Mouse (Mus musculus) frontal cortex, postnatal 10 days (tissue): ENCODE results near the gene Dbh.

Source experiments
- DNase-seq, 2 experiments: peaks; one replicate each; pipeline ENCODE4 v3.0.0; 2022; ENCODE audit warnings: low spot score in 2 of 2, mixed read lengths in 1 of 2

Dbh gene

DNA sequence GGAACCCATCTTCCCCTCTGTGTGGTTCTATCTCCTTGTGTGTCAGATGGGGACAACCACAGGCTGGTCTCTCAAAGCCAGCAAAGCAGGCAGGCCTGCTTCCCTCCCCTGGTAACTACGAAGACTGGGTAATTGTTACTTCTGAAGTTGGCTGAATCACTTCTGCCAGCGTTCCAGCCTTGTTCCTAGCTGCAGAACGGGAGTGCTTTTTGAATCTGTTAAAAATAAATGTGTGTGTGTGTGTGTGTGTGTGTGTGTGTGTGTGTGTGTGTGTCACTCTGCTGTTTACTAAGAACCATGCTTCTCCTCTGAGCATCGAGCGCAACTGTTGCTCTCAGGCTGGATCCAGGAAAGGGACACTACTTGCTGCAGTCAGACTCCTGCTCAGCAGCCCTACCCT lies 1.2 kb upstream of the Dbh start:
- peak; percentile 42 to 72 for DNase-seq

DNA sequence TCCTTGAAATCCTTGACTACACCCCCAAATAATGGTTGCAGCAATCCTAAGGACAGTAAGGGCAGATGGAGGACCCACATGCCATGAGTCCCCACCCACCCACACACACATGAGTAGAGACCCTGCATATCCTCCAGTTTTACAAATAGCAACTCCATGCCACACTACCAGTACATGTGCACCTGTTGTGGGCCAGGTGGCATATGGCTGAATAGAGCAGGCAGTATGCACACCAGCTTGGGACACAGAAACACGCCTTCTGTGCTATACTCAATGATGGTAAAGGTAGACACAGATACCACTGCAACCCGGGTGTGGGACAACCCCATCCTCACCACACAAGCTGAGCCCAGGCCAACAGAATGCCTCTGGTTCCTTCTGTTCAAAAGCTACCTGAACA lies 1.0 kb downstream of the Dbh start:
- DNase-seq: no peak

DNA sequence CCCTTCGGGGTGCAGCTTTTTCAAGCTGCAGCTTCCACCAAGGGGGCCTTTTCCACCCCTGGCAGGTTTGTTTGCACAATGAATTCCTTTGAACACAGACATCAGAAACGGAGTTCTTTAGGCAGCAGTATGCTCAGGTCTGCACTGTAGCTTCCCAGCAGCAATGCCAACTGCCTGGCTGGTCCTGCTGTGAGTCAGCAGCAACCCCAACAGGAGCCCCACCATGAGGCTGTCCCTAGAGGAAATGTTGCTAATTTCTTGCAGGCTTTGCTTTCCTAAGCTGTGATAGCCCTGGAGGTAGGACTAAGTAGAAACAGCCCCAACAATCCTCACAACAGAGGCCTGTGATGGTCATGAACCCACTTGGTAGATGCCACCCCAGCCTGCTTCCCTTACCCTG lies 2.0 kb downstream of the Dbh start:
- DNase-seq: no peak

DNA sequence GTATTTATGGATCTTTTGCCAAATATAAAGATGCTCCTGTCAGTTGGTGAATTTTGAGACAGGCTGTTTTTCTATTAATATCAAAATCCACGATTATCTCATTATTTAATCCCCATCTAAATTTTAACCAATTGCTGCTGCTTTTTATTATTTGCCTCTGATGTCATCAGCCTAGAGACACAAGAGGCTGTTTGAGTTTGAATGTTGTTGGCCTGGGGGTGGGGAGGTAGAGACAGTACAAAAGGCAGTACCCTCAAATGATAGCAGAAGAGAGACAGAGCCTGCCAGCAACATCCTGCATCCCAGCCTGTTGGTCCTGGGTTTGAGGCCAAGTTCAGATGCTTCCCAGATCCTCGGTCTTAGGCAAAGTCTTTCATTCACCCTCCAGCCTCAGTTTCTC lies 9.2 kb downstream of the Dbh start:
- no peak for DNase-seq

DNA sequence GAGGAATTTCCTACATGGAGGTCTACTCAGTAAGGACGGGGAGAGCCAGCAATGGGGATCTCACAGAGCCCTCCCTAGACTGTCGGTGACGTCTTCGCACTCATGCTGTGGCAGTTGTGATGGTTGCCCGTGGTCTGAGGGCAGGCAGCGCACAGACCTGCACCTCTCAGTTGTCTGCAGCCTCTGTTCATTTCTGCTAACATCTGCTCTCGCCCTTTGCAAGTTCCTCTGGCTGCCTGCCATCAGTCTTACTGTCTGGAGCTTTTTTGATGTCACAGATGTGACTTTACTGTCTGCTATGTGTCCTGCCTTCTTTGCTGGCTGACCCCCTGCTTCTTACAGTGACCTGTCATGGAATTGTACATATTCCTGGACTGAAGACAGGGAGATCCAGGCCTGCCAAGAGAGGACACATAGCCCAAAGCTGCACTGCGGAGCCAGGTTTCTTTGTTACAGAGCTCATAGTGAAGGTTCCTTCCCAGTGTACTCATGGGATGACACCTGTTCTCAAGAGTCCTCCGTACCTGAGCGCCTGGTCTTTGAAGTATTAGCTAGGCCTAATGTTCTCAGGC lies 10.7 kb downstream of the Dbh start:
- no peak for DNase-seq

DNA sequence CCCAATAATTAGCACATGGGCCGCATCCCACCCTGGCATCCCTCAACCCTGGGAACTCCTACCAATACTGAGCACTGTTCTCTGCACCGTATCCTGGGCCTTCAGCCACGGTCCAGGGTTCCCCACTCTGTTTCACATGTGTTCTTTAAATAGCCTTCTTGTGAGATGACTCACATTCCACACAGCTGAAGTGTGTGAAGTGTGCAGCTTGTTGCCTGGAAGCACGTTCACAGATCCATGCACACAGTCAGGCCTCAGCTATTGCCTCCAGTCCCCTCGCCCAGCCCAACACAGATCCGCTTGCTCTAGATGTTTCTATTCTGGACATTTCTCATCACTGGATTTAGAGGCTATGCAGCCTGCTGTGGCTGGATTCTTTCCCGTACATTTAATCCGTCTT lies 14.1 kb downstream of the Dbh start:
- peak in 1 of 2 experiments; percentile 55 for DNase-seq

DNA sequence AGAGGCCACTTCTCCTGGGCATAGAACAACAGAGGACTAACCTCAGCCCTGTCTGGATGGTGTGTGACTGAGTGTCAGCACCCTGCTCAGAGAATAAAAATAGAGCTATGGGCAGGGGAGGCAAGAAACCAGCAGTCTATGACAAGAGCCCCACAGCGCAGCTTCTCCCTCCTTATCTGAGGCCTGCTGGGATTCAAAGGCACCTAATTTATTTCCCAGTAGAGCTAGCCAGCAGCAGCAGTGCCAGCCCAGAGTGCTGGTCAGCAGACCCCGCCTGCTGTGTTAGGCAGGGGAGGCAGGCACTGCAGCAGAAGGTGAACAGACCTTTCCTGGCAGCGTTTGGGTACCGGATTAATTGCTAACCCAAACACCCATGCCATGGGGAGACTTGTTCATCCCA lies 16.9 kb downstream of the Dbh start:
- DNase-seq: no peak

DNA sequence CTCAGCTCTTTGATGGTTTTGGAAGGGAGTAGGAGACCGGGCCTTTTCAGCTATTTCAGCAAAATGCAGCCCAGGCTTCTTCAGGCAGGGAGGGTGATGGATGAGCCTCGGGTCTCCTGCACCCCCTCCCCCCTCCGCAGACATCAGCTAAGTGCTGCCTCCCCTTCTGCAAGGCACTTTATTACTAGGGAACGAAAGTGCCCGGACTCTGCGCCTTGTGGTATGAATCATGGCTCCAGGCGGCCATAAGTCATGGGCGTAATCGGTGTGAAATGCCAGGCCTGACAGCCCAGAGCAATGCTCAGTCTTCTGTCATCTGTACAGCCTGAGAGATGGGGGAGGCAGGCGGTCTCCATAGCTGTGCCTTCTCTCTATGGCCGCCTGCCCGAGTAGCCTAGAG lies 18.7 kb downstream of the Dbh start:
- no peak for DNase-seq

DNA sequence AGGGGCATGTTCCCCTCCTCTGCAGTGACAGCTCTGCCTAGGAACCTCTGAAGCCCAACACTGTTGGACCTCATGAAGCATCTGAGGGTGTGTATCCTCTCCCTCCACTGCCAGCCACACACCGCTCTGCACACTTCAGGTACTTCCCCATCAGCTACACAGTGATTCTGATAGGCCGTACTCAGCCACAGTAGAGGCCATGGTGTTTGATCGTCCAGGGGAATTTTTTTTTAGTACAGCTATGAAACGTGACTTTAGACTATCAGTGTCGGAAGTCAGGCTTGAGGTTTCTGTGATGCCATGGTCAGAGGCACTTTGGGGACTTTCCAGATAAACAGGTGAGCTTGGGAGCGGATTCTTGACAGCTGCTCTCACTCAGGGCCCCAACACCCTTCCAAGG lies 22.5 kb downstream of the Dbh start:
- no peak for DNase-seq

DNA sequence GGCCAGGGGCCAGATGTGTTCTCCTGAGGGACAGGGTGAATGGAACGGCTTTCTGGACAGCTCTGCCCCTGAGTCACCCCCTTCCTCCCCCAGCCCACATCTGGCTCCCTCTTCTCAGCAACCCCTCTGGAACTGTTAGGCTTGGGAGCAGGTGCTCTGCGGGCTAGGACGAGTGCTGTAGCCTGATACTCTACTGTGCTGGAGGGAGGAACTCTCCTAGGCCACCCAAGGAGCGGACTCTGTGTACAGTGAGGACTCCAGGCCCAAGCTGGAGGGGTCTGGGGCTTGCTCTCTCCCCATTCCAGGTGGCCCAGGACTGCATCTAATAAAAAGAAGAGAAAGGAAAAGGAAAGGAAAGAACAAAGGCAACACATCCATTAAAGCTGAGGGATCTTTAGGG lies 25.0 kb downstream of the Dbh start:
- DNase-seq: no peak

DNA sequence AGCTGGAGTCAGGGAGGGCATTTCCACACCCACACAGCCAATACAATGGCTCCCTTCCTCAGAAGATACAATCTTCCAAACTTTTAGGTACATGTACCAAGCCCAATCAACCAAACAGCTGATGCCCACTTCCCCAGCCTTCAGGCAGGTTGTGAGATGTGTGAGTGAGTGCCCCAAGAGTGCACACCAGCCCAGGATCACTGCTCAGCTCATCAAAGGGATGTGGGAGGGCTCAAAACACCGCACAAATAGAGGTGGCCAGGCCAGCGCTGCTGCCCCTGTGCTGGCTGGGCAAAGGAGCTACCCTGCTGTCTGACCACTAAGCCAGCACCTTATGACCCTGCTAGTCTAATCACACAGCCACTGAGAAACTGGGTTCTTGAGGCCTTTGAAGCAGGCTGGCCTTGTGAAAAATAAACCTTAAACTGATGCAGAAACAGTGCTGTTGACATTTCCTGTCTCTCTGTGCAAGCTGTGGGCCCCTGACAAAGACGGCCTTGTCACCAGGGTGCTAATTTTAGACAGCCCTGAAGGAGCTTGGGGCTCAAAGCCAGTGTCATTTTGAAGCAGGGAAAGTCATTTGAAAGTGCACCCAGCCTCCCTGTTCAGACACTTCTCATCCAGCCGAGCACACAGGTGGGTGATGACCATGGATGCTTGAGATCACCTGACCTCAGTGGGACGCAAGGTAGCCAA lies 33.7 kb downstream of the Dbh start:
- DNase-seq: no peak

DNA sequence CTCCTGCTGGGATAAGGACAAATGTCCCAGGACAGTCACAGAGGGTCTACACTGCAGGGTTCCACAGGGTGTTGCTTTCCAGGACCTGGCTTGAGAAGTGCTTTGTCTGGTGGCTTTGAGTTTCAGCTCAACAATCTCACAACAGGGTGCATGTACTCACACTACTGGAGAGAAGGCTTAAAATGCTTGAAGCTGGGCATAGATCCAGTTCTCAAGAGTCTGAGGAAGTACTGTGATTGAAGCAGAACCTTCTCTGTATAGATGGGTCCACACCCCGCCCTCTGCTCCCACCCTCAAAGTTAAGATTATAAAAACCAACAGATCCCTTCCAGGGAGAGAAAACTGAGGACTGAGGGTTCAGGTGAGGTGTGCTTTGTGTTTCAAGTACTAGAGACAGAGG lies 35.6 kb downstream of the Dbh start:
- no peak for DNase-seq

DNA sequence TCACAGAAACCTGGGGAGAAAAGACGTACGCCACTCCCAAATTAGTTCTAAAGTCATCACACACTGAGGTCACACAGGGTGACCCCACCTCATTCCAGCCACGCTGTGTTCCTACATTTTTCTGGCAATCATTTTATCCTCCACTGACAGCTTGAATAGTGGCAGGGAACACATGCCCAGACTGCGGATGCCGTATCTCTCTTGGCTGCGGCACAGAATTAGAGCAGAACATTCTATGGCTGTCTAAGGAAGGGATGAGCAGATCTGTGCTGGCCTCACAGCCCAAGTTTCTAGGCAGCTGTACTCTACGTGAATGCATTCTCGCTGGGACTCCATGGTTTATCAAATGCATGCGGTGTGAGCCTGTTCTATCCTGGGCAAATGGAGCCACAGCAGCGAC lies 40.6 kb downstream of the Dbh start:
- DNase-seq: no peak

DNA sequence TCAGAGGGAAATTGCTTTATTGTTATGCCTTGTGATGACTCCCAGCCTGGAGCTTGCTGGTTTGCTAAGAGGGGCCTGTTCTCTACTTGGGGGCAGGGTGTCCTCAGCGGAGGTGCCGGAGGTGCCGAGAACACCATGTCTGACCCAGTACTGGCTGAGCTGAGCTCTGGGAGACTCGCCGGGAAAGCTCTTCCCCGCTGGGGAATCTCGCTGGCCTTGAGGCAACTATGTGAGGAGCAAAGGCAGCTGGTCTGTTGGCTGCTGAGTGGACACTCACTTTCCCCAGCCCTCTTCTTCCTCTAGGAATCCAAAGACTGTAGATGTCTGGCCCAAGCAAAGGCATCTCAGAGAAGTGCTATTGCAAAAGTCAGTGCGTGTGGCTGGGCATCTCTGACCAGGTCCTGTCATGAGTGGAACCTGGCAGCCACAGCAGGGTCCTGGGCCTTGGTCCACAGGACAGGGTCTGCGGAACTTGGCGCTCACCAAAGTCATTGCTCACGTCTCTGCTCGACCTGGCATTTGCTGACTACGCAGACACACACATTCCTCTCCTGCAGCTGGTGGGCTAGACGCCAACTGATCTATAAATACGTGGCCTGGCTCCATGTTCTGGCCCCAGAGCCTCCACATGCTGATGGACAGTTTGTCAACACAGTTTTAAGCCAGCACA lies 41.2 kb downstream of the Dbh start:
- DNase-seq: no peak

DNA sequence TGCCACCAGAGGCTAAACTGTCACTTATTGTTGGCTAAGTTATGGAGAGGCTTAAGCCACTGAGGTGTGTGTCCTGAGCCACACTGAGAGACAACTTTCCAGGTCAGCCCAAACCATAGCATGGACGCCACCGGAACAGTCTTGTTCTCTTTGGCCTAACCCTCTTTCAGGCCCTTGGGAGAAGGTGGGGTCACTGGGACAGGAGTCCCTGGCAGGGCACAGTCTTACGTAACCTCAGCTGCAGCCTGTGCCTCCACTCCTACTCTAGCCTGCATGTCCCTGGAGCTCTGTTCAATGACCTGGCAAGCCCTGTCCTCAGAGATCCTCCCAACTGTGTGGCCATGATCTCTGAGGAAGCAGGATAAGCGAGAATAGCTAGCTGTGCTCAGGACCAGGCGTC lies 42.1 kb downstream of the Dbh start:
- no peak for DNase-seq

DNA sequence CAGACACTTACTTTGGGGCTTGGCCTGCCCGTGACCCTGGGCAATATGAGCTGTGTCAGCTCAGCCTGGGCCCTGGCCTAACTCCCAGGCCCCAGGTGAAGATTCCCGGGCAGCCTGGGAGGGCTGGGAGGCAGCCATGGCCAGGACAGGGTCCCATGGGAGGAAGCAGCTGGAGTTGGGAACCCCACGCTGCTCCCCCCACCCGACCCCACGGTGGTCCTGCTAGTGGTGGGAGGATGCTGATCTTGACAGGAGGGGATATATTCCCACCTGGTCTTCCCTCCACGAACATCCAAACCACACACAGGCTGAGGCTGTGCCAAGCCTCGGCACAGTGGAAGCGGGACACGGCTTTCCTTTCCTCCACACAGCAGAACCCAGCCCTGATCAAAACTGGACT lies 44.3 kb downstream of the Dbh start:
- DNase-seq: no peak

DNA sequence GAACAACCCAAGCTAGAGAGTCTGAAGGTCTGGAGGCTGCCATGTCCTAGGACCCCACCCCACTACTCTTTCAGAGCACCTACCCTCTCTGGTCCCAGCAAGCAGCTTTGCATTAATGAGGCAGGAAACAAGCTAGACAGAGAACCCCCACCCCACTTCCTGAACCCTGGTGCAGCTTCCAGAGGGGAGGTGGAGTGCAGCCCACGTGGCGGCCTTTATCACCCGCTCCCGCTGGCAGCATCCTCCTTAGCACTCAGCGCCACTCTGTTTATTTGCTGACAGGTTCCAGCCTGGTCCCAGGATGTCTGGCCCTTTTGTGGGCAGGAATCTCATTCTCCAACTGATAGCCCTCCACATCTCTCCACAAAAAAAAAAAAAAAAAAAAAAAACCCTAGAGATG lies 44.8 kb downstream of the Dbh start:
- DNase-seq: no peak

DNA sequence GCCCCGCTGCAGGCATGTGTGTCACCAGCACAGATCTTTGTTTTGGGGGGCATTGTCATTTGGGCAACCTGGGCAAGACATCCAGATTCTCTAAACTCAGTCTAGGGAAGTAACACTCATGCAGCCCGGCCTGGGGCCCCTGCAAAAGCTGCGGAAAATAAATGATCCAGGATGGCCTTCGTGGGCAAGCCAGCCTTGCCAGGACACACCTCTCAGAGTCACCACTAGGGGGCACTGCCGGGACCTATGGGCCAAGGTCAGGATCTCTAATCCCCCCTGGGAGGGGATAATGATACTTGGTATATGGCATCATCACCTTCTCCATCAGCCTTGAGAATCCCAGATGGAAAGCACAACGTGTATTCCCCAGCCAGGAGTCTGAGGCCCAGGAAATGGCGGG lies 45.2 kb downstream of the Dbh start:
- peak in 1 of 2 experiments; percentile 36 for DNase-seq

DNA sequence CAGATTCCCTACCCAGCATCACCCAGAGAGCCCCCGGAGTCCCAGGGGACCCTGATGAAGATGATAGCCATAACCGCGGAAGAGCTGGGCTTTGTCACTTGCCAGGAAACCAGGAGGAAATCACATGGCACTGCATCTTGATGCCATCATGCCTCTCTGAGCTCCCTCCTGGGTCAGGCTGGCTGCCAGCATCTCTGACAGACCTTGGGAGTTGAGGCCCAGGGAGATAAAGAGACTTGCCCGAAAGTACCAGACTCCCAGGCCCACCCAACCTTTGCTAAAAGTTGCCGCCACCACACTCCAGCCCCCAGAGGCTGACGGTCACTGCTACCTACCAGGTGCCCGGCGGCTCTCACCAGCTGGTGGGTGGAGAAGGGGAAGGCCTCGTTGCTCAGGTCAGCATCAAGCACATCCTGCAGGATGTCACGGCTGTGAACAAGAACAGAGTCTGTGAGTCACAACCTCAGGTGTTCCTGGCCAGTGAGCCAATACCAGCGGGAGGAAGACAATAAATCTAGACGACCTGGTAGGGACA lies 45.7 kb downstream of the Dbh start:
- DNase-seq: no peak

DNA sequence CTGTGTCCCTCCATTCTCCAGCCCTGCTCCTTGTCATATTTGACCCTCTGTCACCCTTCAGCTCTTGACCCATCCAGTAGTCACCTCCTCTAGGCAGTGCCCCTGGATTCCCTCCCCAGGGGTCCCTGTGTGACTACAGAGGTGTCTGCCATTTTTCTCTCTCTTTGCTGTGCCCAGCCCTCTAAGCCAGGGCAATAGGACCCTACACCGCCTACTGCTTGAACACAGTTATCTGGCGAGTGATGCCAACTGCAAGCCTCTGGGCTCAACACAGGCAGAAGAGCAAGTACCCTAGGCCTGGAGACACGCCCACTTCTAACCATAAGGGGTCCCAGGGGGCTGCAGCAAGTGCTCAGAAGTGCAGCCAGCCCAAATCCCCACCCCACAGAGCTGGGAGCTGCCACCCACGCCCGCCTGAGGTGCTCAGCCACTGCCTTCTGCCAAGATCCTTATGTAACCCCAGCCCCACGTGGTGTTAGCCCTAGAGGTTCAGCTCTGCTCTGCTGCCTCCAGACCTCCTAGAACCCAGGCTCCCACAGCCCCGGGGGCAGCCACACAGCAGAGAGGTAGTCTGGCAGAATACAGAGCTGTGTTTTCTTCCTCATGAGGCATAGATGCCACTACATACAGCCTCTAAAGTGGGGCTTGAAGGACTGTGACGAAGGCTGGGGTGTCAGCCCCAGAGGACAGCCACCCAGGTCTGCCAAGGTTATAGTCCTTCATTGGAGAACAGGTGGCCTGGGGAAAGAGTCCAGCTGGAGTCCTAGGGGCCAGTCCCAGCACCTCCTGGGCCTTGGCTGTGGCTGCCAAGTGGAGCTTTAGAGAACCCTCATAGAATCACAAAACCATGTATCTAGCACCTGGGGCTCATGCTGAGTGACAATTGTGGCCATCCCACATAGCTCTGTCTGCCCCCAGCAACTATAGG lies 47.2 kb downstream of the Dbh start:
- DNase-seq: peak; percentile 24 to 49

DNA sequence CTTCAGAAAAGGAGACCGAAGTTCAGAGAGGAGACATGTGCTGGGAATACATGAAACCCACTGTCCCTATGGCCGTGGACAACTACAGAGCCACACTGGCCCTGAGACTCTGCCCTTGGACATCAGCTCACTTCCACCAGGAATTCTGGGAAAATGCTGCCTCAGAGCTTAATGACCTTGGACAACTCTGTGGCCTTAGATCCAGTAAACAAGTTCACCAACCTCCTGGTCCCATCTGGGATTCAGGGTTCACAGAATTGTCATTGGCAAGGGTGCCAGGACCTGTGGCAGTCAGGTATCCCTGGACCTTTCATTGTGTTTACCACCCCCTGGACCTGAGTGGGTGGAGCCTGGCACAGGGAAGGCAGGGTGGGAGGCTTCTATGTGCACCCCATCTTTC lies 50.5 kb downstream of the Dbh start:
- no peak for DNase-seq

DNA sequence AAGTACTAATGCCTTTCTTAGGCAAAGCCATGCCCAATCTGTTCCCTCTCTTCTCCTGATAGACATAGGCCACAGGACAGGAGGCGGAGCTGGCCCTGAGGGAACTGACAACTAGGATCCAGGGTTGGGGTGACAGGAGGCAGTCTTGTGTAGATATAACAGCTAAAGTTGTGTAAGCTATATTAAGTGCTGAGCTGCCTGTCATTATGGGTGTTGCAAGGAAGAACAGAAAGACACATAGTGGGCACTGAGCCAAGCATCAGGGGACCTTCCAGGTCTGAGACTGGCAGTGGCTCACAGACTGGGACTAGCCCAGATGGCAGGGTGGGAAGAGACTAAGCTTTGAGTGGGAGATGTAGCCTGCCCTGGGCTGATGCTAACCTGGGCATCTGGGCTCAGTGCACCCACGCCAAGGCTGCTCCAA lies 53.1 kb downstream of the Dbh start:
- DNase-seq: no peak
